Mouse (Mus musculus) megakaryocyte, embryonic 14.5 days (primary cell): ENCODE measurements around the gene Ech1. TPM values are rescaled to one million over a fixed set of nuclear protein-coding genes. Genes with fewer than 3 reads are reported as not detected.
A peak's percentile ranks its signal among the peaks of the same experiment; 100 is the strongest.

ENCODE experiments used
- H3K27me3 ChIP-seq: replicated peaks from 2 replicates; pipeline ENCODE3; 2012; ENCODE audit warnings: inconsistent platforms
- H3K36me3 ChIP-seq: replicated peaks from 2 replicates; pipeline ENCODE3; 2012; ENCODE audit warnings: low read length, inconsistent platforms, mixed read lengths
- H3K4me1 ChIP-seq: 2 replicates; pipeline ENCODE4 v1.6.1; 2012; ENCODE audit warnings: inconsistent platforms
- H3K4me3 ChIP-seq: replicated peaks from 2 replicates; pipeline ENCODE3; 2012; ENCODE audit warnings: moderate library complexity, mild to moderate bottlenecking, inconsistent platforms
- H3K9me3 ChIP-seq: 2 replicates; pipeline ENCODE4 v1.6.1; 2012; ENCODE audit warnings: inconsistent platforms
- FLI1 ChIP-seq: IDR thresholded peaks from 2 replicates; pipeline ENCODE4 v1.6.1; 2012; ENCODE audit warnings: low read length, inconsistent platforms, mixed read lengths
- GATA1 ChIP-seq: IDR thresholded peaks from 3 replicates; pipeline ENCODE4 v1.6.1; 2012; ENCODE audit warnings: mixed read lengths, low read length, inconsistent platforms, borderline replicate concordance
- polyA plus RNA-seq: library from polyadenylated mRNA; stranded (reverse); fragments of >175 nt; gene quantifications from 2 replicates; pipeline ENCODE4 v1.2.3, GENCODE M21; 2012; ENCODE audit warnings: low replicate concordance; ENCODE audit not compliant: insufficient read depth

Gene Ech1
- polyA plus RNA-seq, 1 experiment = 64.8 TPM

- TF ChIP-seq GATA1 (no peak), FLI1 (no peak)
- Histone ChIP-seq H3K9me3 (no peaks in the 10 kb centered on the region), H3K4me3 (peak overlapping the region; percentile 57), H3K4me1 (peaks cover 95% of the 10 kb centered on the region), H3K36me3 (peaks cover 29% of the 10 kb centered on the region), H3K27me3 (no peaks in the 10 kb centered on the region)
These were observed 22.9 kb upstream of the Ech1 start for GRCm38 (mm10) chr7:28801901-28802670.

DNA sequence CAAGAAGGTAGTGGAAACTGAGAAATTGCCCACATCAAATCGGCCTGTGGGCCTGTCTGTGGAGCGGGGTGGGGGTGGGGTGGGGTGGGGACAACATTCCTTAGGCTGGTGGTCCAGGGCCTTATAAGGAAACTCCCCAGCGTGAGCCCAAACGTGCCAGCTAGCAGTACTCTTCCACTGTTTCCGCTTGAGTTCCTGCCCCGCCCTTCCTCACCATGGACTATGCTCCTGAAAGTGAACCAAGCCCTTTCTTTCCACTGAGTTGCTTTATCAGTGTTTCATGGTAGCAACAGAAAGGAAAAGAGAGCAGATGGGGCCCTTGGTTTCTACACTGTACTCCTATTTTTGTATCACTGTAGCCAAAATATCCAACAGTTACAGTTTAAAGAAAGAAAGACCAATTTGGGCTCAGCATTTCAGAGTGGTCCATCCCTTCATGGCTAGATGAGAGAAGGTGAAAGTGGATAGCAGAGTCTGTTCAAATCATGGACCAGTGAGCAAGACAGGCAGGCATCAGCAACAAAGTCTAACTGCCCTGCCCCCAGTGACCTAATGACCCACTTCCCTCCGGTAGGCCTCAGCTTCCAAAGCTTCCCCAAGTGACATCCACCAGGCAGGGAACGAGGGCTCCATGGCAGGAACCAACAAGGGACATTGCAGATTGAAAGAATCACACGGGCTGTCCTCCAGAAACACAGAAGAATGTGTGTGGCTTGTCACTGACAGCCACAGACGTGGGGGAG, 22.0 kb upstream of the Ech1 start:
- Histone ChIP-seq H3K27me3 (no peaks in the 10 kb centered on the region), H3K9me3 (no peaks in the 10 kb centered on the region), H3K4me1 (peaks cover 93% of the 10 kb centered on the region), H3K36me3 (peaks cover 23% of the 10 kb centered on the region), H3K4me3 (peak overlapping the region; percentile 81)
- no peak for TF ChIP-seq GATA1
- TF ChIP-seq FLI1 = no peak

GRCm38 (mm10) chr7:28803756-28804155, 21.3 kb upstream of the Ech1 start:
- H3K27me3 ChIP-seq = no peaks in the 10 kb centered on the region
- no peaks in the 10 kb centered on the region for H3K9me3 ChIP-seq
- H3K4me1 ChIP-seq = peaks cover 91% of the 10 kb centered on the region
- H3K36me3 ChIP-seq = peaks cover 16% of the 10 kb centered on the region
- peak overlapping the region; percentile 81 for H3K4me3 ChIP-seq
- no peak for TF ChIP-seq GATA1
- TF ChIP-seq FLI1 = no peak

DNA sequence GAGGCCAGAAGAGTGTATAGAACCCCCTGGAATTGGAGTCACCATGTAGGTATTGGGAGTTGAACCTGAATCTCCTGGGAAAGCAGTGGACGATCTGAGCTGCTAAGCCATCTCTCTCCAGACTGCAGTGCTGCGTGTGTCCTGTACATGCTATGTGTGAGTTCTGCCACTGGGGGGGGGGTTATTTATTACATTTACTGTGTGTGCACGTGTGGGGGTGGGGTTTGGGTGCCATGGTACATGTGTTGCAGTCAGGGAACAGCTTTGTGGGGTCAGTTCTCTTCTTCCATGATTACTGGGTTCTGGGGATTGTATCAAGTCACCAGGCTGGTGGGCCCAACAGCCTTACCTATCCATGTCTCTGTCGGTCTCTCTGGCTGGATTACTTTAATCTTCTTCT, 18.1 kb upstream of the Ech1 start:
- Histone ChIP-seq H3K36me3 (peaks cover 1% of the 10 kb centered on the region), H3K9me3 (no peaks in the 10 kb centered on the region), H3K4me1 (peaks cover 64% of the 10 kb centered on the region), H3K27me3 (no peaks in the 10 kb centered on the region), H3K4me3 (no peak overlapping the region)
- TF ChIP-seq FLI1 = no peak
- no peak for TF ChIP-seq GATA1

DNA sequence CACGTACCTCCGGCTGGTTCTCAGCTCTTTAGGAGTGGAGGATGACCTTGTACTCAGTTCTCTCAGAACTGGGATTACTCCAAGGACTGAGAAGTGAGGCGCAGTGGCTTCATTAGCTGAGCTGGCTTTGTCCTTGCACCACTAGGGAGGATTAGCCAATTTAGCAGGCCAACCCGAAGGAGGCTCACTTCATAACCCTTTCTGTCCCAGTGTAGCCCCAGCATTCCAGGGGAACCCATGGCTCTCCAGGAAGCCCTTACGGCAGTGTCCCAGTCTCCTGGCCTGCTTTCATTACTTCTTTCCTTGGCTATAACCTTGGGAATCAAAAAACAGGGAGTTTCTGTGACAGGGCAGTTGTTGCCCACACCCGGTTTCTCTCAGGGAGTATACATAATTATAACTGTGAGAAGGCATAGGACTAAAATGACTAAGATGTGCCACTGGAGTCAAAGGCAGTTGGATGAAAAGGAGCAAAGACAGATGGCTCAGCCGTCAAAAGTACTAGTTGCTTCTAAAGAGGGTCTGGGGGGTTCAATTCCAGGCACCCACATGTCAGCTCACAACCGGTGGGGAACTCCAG, 17.3 kb upstream of the Ech1 start:
- no peaks in the 10 kb centered on the region for H3K27me3 ChIP-seq
- peaks cover 64% of the 10 kb centered on the region for H3K4me1 ChIP-seq
- TF ChIP-seq FLI1 = no peak
- no peak for TF ChIP-seq GATA1
- H3K9me3 ChIP-seq = no peaks in the 10 kb centered on the region
- peak overlapping the region; percentile 99 for H3K4me3 ChIP-seq
- H3K36me3 ChIP-seq = peaks cover 10% of the 10 kb centered on the region

GRCm38 (mm10) chr7:28808221-28808941, 16.6 kb upstream of the Ech1 start, which contains the start of gene Hnrnpl:
Gene Hnrnpl (plus strand): TSS chr7:28808541.
- H3K36me3 ChIP-seq = peaks cover 16% of the 10 kb centered on the region
- H3K4me1 ChIP-seq = peaks cover 64% of the 10 kb centered on the region
- H3K27me3 ChIP-seq = no peaks in the 10 kb centered on the region
- peak within 1 kb of the TSS; percentile 99 for H3K4me3 ChIP-seq
- H3K9me3 ChIP-seq = no peaks in the 10 kb centered on the region
- TF ChIP-seq GATA1 = no peak
- no peak for TF ChIP-seq FLI1

GRCm38 (mm10) chr7:28808957-28809393, 16.0 kb upstream of the Ech1 start:
- H3K4me1 ChIP-seq = peaks cover 64% of the 10 kb centered on the region

GRCm38 (mm10) chr7:28809401-28810089, 15.5 kb upstream of the Ech1 start:
- H3K4me1 ChIP-seq = peaks cover 64% of the 10 kb centered on the region
- H3K4me3 ChIP-seq = peak overlapping the region; percentile 99
- no peaks in the 10 kb centered on the region for H3K9me3 ChIP-seq
- no peaks in the 10 kb centered on the region for H3K27me3 ChIP-seq
- H3K36me3 ChIP-seq = peaks cover 28% of the 10 kb centered on the region
- TF ChIP-seq FLI1 (no peak), GATA1 (no peak)

More at GRCm38 (mm10) chr7:28808957-28809393, 16.0 kb upstream of the Ech1 start:
- TF ChIP-seq FLI1 (no peak), GATA1 (no peak)
- Histone ChIP-seq H3K4me3 (peak overlapping the region; percentile 99), H3K9me3 (no peaks in the 10 kb centered on the region), H3K27me3 (no peaks in the 10 kb centered on the region), H3K36me3 (peaks cover 22% of the 10 kb centered on the region)
